Mouse (Mus musculus) B cell, adult 2 months (primary cell): ENCODE data around the gene Epha10.
"Not testable (repeated sequence)": the region's sequence is repeated elsewhere in the genome, so short reads cannot be mapped to it uniquely, and the experiment has no call there.

Source experiments
- DNase-seq, 2 experiments: peaks; one replicate each; pipeline ENCODE4 v3.0.0; 2022

Epha10 gene

DNA sequence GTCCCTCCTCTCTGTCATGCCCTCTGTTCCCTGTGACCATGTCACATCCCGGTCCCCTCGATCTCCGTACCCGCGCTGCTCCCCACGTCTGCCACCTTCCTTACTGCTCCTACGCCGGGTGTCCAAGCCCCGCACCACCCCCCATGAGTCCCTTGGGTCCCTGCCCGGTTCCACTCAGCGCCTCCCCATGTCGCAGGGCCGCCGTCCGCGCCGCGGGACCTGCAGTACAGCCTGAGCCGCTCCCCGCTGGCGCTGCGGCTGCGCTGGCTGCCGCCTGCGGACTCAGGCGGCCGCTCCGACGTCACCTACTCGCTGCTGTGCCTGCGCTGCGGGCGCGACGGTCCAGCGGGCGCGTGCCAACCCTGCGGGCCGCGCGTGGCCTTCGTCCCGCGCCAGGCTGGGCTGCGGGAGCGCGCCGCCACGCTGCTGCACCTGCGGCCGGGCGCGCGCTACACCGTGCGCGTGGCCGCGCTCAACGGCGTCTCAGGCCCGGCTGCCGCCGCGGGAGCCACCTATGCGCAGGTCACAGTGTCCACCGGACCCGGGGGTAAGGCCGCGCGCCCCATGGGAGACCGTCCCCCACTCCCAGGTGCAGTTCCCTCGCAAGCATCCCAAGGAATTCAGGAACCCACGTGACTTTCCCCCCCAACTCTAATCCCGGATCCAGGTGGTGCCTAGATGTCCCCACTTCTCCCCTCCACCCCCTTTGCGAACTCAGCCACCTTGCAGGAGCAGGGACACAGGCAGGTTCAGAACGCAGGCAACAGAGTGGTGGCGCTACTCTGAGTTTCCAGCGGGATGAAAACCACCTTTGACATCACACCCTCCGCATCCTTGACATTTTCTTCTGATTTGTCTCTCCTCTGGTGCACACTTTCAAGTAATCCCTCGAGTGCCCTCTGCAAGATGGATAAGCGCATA, 14.1 kb downstream of the Epha10 start:
- DNase-seq = no peak

DNA sequence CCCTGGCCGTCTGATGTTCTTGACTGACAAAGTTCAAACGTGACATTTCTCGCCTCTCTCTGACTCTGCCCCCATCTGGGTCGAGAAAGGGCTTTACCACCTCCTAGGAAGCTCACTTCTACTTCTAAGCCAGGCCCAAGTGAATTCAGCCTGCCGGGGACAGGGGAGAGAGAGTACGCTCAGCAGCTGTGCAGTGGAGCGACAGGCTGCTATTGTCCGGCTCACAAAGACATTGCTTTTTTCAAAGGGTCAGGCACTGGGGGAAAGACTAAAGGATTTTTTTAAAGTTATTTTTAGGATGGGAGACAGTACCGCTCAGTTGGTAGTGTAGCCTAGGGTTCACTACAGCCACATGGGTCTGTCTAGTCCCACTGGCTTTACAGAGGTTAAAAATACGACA, 17.7 kb downstream of the Epha10 start:
- no peak for DNase-seq

DNA sequence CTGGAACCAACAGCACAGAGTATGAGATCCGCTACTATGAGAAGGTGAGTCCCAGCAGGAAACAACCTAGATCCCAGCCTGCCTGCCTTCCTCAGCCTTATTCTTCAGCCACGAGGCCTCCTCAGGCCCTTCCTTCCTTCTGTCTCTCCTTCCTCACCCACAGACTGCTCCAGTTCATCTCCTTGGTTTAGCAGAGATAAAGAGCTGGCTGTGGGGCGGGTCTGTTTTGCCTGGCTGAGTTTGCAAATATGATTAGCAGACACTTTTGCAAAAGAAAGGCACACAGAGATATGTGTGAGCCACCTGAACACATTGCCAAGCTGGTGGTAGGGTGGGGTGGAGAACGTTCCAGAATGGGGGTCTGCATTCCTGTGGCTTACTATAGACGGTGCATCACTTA, 19.2 kb downstream of the Epha10 start:
- no peak for DNase-seq

DNA sequence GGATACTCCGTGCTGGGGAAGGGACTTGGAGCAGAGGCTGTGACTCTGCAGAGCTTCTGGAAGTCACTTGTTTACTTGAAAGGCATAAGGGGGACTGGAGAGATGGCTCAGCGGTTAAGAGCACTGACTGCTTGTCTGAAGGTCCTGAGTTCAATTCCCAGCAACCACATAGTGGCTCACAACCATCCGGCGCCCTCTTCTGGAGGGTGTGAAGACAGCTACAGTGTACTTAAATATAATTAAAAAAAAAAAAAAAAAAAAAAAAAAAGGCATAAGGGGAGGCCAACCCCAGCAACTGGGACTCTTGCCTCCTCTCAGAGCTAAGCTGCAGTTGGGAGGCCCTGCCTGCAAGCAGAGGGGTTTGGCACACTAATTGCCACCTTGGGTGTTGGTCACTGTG, 24.7 kb downstream of the Epha10 start:
- peak; percentile 8 to 15 for DNase-seq

DNA sequence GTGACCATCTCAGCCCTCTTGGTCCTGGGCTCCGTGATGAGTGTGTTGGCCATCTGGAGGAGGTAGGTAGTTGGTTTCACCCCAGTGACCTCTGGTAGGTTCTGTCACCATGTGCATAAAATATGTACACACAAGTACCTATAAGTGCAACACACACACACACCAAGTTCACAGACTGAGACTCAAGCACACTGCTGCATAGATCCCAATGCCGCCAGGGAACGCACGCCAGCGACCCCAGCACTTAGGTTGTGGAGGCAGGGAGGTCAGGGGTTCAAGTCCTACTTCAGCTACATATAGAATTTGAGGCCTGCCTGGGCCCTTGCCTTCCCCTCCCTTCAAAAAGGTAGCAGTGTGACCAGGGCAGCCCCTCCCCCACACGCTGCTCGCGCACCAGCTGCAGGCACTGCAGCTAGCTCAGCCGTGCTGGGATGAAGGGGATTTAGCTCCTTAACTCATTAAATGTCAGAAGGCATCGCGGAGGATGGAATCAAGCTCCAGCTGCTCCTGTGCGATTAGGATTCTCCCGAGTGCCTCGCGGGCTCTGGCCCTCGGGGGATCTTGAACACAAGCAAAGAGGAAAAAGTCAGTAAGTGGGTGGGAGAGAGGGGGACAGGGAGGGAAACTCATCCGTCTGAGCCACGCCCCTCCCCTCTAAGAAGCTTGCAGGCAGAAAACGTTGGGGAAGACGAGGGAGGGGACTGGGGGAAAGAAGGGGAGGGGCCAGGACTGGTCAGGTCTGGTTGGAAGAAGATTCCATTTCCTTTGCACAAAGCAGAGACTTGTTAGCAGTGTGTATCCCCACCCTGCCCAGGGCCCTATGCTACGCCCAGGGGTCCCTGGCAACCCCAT, 25.5 kb downstream of the Epha10 start:
- no peak for DNase-seq

DNA sequence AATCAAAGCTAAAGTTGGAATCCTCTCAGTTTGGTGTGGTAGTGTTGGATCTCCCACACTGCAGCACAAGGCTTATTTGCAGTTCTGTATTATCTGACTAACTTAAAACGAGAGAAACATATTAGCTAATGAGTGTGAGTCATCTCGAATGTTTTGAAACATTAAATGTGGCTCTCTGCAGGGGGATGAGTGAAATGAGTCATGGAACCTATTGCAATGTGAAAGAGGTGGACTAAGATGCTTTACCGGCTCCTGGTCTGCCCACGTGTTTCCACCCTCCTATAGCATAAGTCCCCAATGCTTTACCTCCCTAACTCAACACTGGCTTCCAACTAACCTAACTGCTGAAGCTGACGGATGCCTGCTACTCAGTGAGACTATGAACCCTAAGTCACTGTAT, 47.4 kb downstream of the Epha10 start:
- DNase-seq = no peak

DNA sequence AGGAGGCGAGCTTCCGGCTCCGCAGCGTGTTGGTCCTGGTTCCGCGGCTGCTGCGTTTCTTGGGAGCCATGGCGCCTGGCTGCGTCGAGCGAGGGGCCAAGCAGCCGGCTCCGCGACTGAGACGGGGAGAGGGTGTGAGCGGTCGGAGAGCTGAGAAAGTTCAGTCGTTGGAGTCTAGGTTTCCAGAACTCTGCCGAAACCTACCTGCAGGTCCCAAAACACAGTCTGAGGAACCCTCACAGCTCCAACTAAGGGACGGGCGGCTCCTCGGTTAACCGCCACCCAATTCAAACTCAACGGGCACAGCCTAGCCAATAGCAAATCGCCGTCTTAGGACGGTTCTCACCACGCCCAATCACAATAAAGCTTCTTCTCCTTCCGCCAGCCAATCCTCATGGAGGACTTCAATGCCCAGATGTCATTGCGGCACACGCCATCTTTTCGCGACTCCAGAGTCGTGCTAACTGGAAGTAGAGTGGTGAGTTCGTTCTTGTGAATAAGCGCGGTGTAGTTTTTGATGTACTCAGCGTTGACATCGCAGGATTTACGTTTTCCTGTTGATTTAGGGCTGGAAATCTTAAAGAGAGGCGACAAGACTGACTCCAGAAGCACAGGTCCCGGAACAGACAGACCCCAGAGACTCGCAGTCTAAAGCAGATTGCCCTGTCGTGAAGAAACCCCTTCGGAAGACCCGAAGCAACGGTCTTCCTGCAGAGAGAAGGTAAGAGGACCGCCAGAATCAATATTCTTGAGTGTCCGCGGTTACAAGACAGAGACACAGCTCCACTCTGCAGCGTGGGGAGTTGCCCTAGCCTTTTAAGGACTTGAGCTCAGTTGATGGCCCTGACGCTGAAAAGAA, 56.1 kb downstream of the Epha10 start, which contains the start of gene 9930104L06Rik:
TSS of gene 9930104L06Rik (plus strand) at position 436 of the 859 bp plus-strand sequence.
- DNase-seq = peak; percentile 91 to 93

DNA sequence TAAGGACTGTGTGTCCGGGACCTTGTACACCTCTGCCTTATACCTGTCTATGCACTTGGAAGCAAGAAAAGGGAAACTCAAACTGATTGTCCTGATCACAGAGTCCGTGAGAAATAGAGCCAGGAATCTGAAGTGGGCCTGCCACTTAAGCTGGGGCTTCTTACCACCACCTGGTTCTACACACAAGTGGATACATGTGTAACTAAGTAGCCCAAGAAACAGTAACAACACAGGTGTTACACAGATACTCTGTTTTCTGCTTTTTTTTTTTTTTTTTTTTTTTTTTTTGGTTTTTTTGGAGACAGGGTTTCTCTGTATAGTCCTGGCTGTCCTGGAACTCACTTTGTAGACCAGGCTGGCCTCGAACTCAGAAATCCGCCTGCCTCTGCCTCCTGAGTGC, 58.5 kb downstream of the Epha10 start, which contains the start of gene Cdca8:
TSS of gene Cdca8 (minus strand) at position 101 of the 400 bp plus-strand sequence.
- not testable (repeated sequence) for DNase-seq

DNA sequence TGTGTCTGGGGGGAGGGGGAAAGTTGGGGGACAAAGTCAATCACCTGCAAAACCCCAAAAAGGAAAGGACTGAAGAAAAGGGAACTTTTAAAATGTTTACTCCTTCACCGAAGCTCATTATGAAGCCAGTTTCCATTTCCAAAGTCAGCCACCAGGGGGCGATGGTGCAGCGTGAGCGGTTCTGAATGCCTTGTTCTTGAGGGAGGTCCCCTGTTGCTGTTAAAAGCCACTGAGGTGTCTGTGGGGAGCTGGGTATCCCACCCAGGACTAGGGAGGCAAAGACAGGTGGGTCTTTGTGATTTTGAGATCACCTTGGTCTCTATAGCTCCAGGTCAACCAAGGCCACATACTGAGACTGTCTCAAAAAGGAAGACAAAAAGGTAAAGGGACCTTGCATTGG, 62.3 kb downstream of the Epha10 start:
- peak; percentile 91 to 92 for DNase-seq

DNA sequence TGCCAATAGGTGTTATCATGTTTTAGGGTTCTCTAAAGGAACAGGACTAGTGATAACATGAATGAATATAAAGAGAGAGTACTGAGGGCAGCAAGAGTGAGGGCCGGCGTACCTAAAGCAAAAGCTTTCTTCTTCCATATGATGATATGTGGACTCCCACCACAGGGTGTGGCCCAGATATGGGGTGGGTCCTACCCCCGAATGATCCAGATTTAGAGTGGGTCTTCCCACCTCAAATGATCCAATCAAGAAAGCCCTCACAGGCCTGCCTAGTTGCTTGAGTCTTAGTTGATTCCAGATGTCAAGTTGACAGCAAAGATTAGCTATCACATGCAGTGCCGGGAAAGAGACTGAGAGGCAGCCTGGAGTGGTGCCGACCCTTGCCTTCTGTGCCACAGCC, 63.1 kb downstream of the Epha10 start:
- DNase-seq = no peak

DNA sequence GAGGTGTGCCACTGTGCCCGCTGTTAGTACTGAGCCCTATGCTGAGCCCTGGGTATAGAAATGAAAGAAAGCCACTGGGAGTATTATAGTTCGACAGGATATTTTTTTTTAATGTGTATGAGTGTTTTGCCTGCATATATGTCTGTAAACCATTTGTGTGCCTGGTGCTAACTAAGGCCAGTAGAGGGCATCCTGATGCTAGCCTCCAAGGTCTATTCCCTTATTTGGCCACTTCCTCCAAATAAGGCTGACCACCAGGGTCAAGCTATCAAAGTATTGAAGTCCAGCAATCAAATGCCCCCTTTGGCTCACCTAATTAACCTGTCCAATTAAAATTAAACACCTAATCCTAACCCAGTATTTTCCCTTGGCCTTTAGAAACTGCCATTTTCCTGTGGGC, 64.3 kb downstream of the Epha10 start:
- DNase-seq = no peak

DNA sequence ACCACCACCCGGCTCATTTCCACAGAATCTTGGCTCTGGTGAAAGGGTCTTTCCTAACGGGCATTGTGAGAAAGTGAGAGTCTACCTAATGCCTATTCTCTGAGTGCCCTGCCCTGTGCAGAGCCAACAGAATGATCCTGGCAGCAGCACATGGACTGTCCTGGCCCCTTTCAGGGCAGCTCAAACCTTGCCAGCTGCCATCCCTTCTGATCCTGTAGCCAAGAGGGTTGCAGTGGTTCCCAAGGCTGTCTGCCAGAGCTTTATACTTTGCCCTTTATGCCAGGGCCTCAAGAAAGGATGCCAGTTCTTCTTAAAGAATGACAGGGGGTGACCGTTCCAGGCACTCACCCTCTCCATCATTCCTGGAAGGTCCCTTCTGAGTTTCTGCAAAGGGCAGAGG, 68.8 kb downstream of the Epha10 start:
- DNase-seq = no peak

DNA sequence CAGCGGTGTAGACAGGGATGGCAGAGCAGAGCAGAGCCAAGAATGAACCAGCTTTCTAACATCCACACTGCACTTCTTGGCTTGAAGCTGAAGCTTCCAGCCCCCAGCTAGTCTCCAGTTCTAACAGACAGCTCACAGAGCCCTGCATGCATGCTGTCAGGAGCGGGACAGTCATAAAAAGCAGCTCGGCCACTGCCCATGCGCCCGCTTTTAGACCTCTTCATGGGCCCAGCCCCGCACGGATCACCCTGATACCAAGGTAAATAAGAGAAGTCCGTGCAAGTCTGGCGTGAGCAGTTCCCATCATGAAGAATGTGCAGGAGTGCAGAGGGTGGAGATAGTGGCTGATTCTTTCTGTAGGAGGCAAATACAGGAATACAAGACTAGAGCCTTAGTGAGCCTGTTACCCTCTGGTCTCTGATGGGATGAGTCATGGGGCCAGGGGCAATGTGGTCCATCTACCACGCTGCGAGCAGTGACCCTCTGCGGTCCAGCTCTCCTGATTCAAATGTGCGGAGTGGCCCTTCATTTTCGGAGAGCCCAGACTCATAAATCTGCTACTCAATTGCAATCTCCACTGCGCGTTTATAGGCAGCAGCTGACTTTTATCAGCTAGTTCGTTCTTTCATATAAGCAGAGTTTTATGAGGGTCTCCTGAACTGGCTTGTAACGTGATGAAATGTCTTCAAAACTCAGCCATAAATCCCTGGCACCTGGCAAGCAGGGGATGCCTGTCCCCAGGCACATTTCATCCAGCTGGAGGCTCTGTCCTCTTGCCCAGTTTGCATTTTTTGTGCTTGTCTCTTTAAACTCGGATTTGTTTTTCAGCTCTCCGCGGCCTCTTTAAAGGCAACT, 69.7 kb downstream of the Epha10 start:
- DNase-seq = no peak

DNA sequence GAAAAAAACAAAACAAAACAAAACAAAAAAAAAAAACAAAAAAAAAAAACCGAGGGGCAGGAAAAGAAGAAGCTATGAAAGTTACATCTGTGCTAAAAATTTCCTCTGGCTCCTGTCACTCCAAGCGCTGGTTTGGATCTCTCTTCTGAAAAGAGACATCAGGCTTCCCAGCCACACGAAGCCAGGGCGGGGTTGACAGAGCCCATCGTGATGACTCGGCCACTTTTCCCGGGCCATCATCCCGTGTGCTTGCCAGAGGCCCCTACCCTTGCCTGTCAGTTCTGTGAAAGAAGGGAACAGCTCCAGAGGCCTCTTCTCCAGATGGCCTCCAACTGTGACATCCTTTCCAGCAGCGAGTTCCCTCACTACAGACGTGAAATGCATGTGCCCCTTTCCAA, 70.3 kb downstream of the Epha10 start:
- DNase-seq = no peak

DNA sequence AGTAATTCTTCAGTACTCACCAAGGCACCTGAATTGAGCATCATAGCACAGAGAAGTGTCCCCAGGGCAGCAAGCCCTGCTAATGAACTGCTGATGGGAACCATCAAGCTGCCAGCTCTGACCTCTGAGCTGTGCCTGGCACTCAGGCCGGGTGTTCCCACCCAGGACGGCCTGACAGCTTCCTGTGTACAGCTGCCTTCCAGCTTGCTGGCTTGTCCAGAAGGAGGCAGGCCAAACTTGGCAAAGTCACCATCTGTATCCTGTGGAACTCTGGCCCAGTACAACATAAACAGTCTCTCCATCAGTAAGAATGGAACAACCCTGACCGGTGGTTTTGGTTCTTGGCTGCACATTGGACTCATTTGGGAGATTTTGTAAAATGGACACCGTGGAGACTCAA, 72.8 kb downstream of the Epha10 start:
- no peak for DNase-seq

DNA sequence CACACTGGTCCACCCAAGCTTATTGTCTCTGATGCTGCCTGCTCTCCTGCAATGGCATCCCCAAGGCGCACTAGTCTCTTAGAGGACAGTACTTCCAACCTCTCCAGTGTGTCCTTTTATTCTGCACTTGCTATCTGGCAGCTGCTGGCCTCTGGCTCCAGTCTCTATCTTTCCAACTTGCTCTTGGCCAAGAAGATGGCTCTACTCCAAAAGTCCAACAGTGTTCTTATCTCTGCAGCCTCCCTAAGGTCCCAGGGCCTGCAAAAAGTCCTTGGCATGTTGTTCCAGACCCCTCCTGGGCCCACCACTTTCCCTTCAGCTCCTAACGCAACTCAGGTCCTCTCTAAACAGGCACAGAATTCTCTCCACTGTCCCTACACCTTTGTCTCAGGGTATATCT, 76.6 kb downstream of the Epha10 start:
- no peak for DNase-seq

DNA sequence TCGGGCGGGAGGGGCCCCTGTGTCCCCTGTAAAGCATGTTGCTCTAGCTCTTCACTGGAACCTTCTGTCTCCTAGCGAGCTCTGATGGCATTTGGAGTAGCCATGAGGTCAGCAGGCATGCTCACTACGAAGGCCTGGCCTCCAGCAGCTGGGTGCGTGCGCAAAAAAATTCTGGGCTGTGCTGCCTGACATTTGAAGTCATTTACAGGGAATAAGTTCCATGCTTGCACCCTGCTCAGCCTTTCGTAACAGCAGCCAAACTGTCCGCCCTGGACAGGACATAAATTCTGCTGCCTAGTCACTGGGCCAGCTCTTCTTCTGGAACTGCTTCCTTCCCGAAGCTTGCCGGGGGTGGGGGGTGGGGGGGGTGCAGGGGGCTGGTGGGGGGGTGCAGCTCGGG, 78.4 kb downstream of the Epha10 start:
- no peak for DNase-seq

DNA sequence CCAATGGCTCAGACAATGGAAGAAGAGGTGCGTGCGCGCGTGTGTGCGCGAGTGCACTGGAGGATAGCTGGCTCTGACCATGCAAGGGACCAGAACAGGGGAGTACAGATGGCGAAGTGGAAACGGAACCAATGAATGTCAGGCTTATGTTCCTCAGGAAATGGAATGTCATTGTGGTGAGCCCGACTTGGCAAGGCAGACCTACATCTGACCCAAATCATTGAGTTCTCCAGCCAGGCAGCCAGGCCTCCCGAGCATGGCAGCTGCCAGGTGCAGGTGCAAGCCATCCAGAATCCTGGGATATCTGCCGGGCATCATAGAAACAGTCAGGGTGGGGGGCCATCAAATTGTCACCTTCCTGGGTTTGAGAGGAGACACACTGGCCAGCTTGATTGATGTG, 80.2 kb downstream of the Epha10 start:
- DNase-seq = no peak

DNA sequence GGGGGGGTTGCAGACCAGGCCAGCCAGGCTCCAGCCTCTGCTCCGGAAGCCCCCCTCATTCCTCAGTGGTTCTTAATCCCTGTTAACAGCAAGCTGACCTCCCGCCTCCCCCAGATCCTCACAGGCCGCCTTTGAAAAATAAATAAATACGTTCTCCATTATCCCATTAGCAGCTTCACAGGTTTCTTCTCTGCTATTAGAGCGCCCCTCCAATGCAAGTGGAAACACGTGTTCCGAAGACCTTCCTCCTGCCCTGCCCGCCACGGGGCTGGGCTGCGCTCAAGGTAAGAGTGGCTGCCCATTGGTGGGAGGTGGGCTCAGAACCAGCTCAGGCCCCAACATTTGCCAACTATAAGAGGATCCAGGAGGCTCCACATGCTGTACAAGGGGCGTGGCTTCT, 81.9 kb downstream of the Epha10 start:
- DNase-seq = no peak

DNA sequence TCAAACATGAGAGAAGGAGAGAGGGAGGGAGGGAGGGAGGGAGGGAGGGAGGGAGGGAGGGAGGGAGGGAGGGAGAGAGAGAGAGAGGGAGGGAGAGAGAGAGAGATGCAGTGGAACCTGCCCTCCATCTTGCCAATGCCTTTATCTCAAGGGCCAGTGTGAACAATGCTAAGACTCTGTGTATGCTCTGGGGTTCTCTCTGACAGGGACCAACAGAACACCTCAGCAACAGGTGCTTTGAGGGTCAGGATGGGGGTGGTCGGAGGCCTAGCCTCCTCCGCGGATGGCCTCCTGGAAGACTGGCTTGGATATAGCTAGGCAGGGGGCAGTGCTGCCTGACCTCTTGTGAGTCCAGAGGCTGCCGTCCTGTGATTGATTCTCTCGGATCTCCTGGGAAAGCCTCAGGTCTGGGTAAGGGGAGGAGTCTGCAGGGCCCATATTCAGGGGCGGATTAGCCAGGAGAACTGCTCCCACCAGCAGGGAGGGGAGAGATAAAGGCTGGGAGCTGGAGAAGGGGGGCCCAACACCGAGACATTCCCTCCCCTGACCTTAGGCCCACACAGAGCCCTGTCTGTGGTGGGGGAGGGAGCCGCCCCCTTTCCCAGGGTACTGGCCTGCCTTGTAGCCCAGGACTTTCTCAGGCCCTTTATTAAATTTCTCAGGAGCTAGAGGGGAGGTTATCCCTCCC, 84.4 kb downstream of the Epha10 start:
- no peak for DNase-seq
